Mouse (Mus musculus) bone marrow, adult 2 months (tissue): ENCODE data around the gene Brd4.

Source experiments
- CTCF ChIP-seq: fragments of 200-500 bp; IDR thresholded peaks from 2 replicates; pipeline ENCODE4 v1.5.1; 2011; ENCODE audit warnings: low read length, control low read depth; ENCODE audit not compliant: control insufficient read depth, insufficient read depth
- POLR2A ChIP-seq: fragments of 200-500 bp; IDR thresholded peaks from 2 replicates; pipeline ENCODE4 v1.6.1; 2011; ENCODE audit warnings: low read depth, mild to moderate bottlenecking, control low read depth, low read length, borderline replicate concordance; ENCODE audit not compliant: control insufficient read depth

GRCm38 (mm10) chr17:32209752-32210151 lies 74.8 kb downstream of the Brd4 start:
- TF ChIP-seq CTCF: peak; percentile 71
- TF ChIP-seq POLR2A: no peak
